Mouse (Mus musculus): ENCODE measurements around the gene Gipc3. TPM values are rescaled to one million over a fixed set of nuclear protein-coding genes. Genes with fewer than 3 reads are reported as not detected.

Gipc3 gene
- polyA plus RNA-seq, 1 experiment: 0.82 TPM

- 26% methylated on average over 10 of the region's 10 CpGs for WGBS
- Histone ChIP-seq H3K27ac (ENCODE audit: control insufficient read depth, insufficient read depth, low read length) (peak overlapping the region; percentile 12; the same call in 1 of the 2 replicates), H3K27me3 (ENCODE audit: control insufficient read depth, insufficient read depth, low read length) (no peaks in the 10 kb centered on the region), H3K36me3 (ENCODE audit: control insufficient read depth, insufficient read depth, low read length) (peaks cover 26% of the 10 kb centered on the region), H3K4me1 (replicated peaks; ENCODE audit: control insufficient read depth, insufficient read depth, low read length) (peaks cover 66% of the 10 kb centered on the region), H3K4me3 (ENCODE audit: control insufficient read depth, insufficient read depth, low read length) (0 out of 2 replicates have a peak overlapping the region, but pooled peaks have one; percentile 1)
- no peak for DNase-seq
- no peak for TF ChIP-seq POLR2A (IDR thresholded peaks at IDR 0.05; ENCODE audit: control insufficient read depth, extremely low read depth, insufficient read depth, low read length, poor library complexity)
- 0 out of 2 replicates have a peak, but pooled peaks have one; percentile 31 for TF ChIP-seq CTCF (IDR thresholded peaks at IDR 0.05; ENCODE audit: borderline replicate concordance, control insufficient read depth, extremely low read depth, insufficient read depth, low read length, poor library complexity)
These were observed 39.8 kb downstream of the Gipc3 start for GRCm38 (mm10) chr10:81303258-81303657.

- WGBS: 9% methylated on average over 14 of the region's 14 CpGs
- no peak for DNase-seq
- TF ChIP-seq CTCF (IDR thresholded peaks at IDR 0.05; ENCODE audit: borderline replicate concordance, control insufficient read depth, extremely low read depth, insufficient read depth, low read length, poor library complexity) (no peak), POLR2A (IDR thresholded peaks at IDR 0.05; ENCODE audit: control insufficient read depth, extremely low read depth, insufficient read depth, low read length, poor library complexity) (no peak)
- peaks cover 70% of the 10 kb centered on the region for H3K4me1 ChIP-seq (replicated peaks; ENCODE audit: control insufficient read depth, insufficient read depth, low read length)
- 0 out of 2 replicates have a peak overlapping the region, but pooled peaks have one; percentile 12 for H3K27ac ChIP-seq (ENCODE audit: control insufficient read depth, insufficient read depth, low read length)
- H3K4me3 ChIP-seq (ENCODE audit: control insufficient read depth, insufficient read depth, low read length): no peak overlapping the region
- H3K27me3 ChIP-seq (ENCODE audit: control insufficient read depth, insufficient read depth, low read length): no peaks in the 10 kb centered on the region
- peaks cover 22% of the 10 kb centered on the region for H3K36me3 ChIP-seq (ENCODE audit: control insufficient read depth, insufficient read depth, low read length)
These were observed 40.3 kb downstream of the Gipc3 start for GRCm38 (mm10) chr10:81302781-81303218.

- Histone ChIP-seq H3K36me3 (ENCODE audit: control insufficient read depth, insufficient read depth, low read length) (peaks cover 17% of the 10 kb centered on the region), H3K27ac (ENCODE audit: control insufficient read depth, insufficient read depth, low read length) (no peak overlapping the region), H3K4me1 (replicated peaks; ENCODE audit: control insufficient read depth, insufficient read depth, low read length) (peaks cover 75% of the 10 kb centered on the region), H3K27me3 (ENCODE audit: control insufficient read depth, insufficient read depth, low read length) (no peaks in the 10 kb centered on the region), H3K4me3 (ENCODE audit: control insufficient read depth, insufficient read depth, low read length) (no peak overlapping the region)
- DNase-seq: no peak
- no peak for TF ChIP-seq POLR2A (IDR thresholded peaks at IDR 0.05; ENCODE audit: control insufficient read depth, extremely low read depth, insufficient read depth, low read length, poor library complexity)
- TF ChIP-seq CTCF (IDR thresholded peaks at IDR 0.05; ENCODE audit: borderline replicate concordance, control insufficient read depth, extremely low read depth, insufficient read depth, low read length, poor library complexity): no peak
- WGBS: 61% methylated on average over 4 of the region's 4 CpGs
These were observed 40.8 kb downstream of the Gipc3 start for GRCm38 (mm10) chr10:81302288-81302687.

GRCm38 (mm10) chr10:81301321-81301720 is 41.7 kb downstream of the Gipc3 start:
- 70% methylated on average over 9 of the region's 9 CpGs for WGBS
- H3K27me3 ChIP-seq (ENCODE audit: control insufficient read depth, insufficient read depth, low read length): no peaks in the 10 kb centered on the region
- H3K36me3 ChIP-seq (ENCODE audit: control insufficient read depth, insufficient read depth, low read length): peaks cover 7% of the 10 kb centered on the region
- H3K27ac ChIP-seq (ENCODE audit: control insufficient read depth, insufficient read depth, low read length): no peak overlapping the region
- TF ChIP-seq POLR2A (IDR thresholded peaks at IDR 0.05; ENCODE audit: control insufficient read depth, extremely low read depth, insufficient read depth, low read length, poor library complexity) (no peak), CTCF (IDR thresholded peaks at IDR 0.05; ENCODE audit: borderline replicate concordance, control insufficient read depth, extremely low read depth, insufficient read depth, low read length, poor library complexity) (no peak)
- peaks cover 83% of the 10 kb centered on the region for H3K4me1 ChIP-seq (replicated peaks; ENCODE audit: control insufficient read depth, insufficient read depth, low read length)
- no peak overlapping the region for H3K4me3 ChIP-seq (ENCODE audit: control insufficient read depth, insufficient read depth, low read length)
- DNase-seq: no peak

GRCm38 (mm10) chr10:81300352-81300907 is 42.6 kb downstream of the Gipc3 start:
- WGBS: 91% methylated on average over 9 of the region's 9 CpGs
- no peak for TF ChIP-seq POLR2A (IDR thresholded peaks at IDR 0.05; ENCODE audit: control insufficient read depth, extremely low read depth, insufficient read depth, low read length, poor library complexity)
- no peak for TF ChIP-seq CTCF (IDR thresholded peaks at IDR 0.05; ENCODE audit: borderline replicate concordance, control insufficient read depth, extremely low read depth, insufficient read depth, low read length, poor library complexity)
- Histone ChIP-seq H3K36me3 (ENCODE audit: control insufficient read depth, insufficient read depth, low read length) (no peaks in the 10 kb centered on the region), H3K27ac (ENCODE audit: control insufficient read depth, insufficient read depth, low read length) (no peak overlapping the region), H3K27me3 (ENCODE audit: control insufficient read depth, insufficient read depth, low read length) (no peaks in the 10 kb centered on the region), H3K4me1 (replicated peaks; ENCODE audit: control insufficient read depth, insufficient read depth, low read length) (peaks cover 92% of the 10 kb centered on the region), H3K4me3 (ENCODE audit: control insufficient read depth, insufficient read depth, low read length) (no peak overlapping the region)
- no peak for DNase-seq

GRCm38 (mm10) chr10:81299585-81300351 is 43.3 kb downstream of the Gipc3 start:
- H3K4me3 ChIP-seq (ENCODE audit: control insufficient read depth, insufficient read depth, low read length): no peak overlapping the region

More at GRCm38 (mm10) chr10:81299585-81300351, 43.3 kb downstream of the Gipc3 start:
- TF ChIP-seq CTCF (IDR thresholded peaks at IDR 0.05; ENCODE audit: borderline replicate concordance, control insufficient read depth, extremely low read depth, insufficient read depth, low read length, poor library complexity) (no peak), POLR2A (IDR thresholded peaks at IDR 0.05; ENCODE audit: control insufficient read depth, extremely low read depth, insufficient read depth, low read length, poor library complexity) (no peak)
- H3K27ac ChIP-seq (ENCODE audit: control insufficient read depth, insufficient read depth, low read length): peak overlapping the region; percentile 93; the same call in 1 of the 2 replicates
- no peaks in the 10 kb centered on the region for H3K36me3 ChIP-seq (ENCODE audit: control insufficient read depth, insufficient read depth, low read length)
- no peak for DNase-seq
- H3K27me3 ChIP-seq (ENCODE audit: control insufficient read depth, insufficient read depth, low read length): no peaks in the 10 kb centered on the region
- H3K4me1 ChIP-seq (replicated peaks; ENCODE audit: control insufficient read depth, insufficient read depth, low read length): peaks cover 96% of the 10 kb centered on the region
- WGBS: 80% methylated on average over 14 of the region's 14 CpGs

Data from thymus, adult 2 months (tissue).